Mouse (Mus musculus): Measurements from ENCODE around the gene Nhsl2.
"Not testable (repeated sequence)": the region's sequence is repeated elsewhere in the genome, so short reads cannot be mapped to it uniquely, and the experiment has no call there.

The Nhsl2 gene

DNA sequence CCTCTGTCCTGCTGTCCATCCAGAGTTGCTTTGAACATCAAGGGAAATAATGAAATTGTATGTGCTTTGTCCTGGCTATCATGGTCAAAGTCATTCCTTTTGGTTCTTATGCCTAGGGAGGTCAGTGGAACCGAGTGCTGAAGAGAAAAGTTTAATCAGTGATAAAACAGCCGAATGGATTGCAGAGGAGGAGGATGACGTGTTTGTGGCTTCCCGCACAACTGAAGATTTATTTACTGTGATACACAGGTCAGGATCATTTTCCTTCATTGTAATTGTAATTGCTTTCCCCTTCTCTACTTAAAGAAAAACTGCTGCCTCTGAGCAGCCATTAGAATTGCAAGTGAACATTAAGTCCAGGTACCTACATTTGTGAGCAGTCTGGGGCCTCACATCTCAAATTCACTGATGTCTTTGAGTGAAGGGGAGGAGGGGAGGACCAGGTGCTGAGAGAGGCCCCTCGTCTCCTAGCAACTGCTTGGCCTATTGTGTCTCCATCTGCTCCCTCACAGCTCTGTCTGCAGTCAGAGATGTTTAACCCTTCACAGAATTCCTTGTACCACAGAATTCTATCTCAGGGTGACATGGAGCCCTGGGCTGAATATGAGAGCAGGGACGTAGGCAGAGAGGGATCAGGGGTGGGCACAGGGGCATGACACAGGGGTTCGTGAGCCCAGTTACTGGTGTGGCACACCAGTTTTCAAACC lies 232.5 kb downstream of the Nhsl2 start:
- in situ Hi-C loops (cut with MboI, MseI) = no loop called here

DNA sequence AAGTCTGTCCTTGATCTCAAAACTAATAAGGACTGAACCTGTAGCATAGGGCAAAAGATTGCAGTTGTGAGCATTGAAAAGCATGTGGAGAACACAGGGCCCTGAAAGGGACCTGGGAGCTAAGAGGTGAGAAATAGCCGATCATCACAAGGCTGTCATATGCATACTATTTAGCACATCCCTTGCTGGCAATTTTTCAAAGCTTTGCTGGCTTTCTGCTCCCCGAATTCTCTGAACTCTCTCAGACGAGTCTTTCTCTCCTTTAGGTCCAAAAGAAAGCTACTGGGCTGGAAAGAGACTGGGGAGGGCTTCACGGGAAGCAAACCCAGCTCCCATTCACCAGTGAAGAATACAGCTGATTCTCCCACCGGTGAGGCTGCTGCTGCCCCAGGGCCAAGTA lies 233.2 kb downstream of the Nhsl2 start:
- in situ Hi-C loops (cut with MboI, MseI) = no loop called here

- in situ Hi-C loops (cut with MboI, MseI) = no loop called here
Measured at GRCm38 (mm10) chrX:102085798-102086443, 236.7 kb downstream of the Nhsl2 start.

- in situ Hi-C loops (cut with MboI, MseI) = no loop called here
Measured at GRCm38 (mm10) chrX:102090605-102091004, 241.4 kb downstream of the Nhsl2 start.

GRCm38 (mm10) chrX:102094381-102094904 lies 245.3 kb downstream of the Nhsl2 start:
- in situ Hi-C loops (cut with MboI, MseI) = no loop called here

DNA sequence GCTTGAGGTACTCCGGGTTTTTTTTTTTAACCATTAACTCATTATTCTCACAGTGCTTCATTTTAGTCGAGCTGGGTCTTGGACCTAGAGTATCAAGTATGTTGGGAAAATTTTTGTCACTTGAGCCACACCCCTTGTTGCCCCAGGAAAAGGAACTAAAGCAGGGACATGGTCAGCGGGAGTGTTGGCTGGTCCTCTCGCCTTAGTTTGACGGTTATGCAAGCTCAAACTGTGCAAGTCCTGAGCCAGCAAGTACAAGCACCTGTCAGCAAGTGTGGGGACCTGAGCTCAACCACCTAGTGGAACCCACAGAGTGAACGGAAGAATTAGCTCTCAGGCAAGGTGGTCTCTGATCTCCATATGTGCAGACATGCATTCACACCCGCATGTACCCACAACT lies 252.7 kb downstream of the Nhsl2 start:
- in situ Hi-C loops (cut with MboI, MseI) = no loop called here

DNA sequence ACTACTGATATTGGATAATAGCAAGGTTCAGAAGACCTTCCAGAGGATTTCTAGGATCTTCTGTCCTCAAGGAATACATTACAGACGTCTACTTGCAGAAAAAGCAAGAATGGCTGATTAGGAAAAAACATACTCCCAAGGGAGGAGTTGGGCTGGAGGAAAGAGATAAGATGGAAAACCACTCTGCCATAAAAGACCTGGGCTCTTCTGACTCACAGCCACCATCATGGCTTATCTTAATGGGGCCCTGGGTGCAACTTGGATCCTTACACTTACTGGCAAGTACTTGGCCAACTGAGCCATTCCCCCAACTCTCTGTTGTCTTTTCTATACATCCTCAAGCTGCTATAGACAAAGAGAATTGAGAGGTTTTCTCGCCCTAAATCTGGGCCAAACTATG lies 254.6 kb downstream of the Nhsl2 start:
- in situ Hi-C loops (cut with MboI, MseI) = not testable (repeated sequence)

GRCm38 (mm10) chrX:102109349-102109748 lies 260.2 kb downstream of the Nhsl2 start:
- in situ Hi-C loops (cut with MboI, MseI) = not testable (repeated sequence)

- in situ Hi-C loops (cut with MboI, MseI) = no loop called here
Measured at GRCm38 (mm10) chrX:102115676-102116075, 266.5 kb downstream of the Nhsl2 start.

DNA sequence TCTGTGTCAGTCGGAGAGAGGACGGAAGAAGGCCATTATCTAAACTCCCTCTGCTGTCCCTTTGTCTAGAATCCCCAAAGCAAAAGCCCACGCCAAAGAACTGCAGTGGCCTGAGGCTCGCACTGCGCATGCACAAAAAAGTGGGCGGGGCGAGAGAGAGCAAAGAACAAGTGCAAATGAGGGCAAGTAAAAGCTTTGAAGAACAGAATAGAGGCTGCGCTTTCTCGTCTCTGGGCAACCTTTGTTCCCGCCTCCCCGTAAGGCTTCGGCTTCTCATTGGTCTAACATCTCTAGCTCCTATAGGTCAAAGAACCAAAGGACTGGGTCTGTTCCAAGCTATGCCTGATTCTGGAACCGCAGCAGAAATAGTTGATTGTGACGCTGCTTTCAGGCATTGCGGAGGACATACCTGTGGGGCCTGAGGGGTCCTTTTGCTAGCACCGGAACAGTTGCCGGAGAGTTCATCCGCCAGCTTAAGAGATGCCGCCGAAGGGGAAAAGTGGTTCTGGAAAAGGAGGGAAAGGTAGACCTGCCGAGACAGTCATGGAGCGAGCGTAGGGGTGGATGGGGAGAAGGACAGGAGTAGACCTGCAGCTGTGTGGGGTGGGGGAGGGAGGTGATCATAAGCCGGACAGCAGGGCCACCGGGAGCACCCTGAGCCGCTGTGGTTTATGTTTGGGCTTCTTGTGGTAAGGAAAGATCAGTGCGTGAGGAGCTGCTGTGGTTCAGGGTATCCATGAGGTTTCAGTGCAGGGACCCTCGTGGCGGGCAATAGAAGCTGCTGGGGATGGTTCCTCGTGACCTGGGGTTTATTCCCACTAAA lies 270.1 kb downstream of the Nhsl2 start, which contains the start of gene Pin4:
TSS of gene Pin4 (plus strand) at position 406 of the 823 bp plus-strand sequence.
- in situ Hi-C loops (cut with MboI, MseI) = no loop called here

DNA sequence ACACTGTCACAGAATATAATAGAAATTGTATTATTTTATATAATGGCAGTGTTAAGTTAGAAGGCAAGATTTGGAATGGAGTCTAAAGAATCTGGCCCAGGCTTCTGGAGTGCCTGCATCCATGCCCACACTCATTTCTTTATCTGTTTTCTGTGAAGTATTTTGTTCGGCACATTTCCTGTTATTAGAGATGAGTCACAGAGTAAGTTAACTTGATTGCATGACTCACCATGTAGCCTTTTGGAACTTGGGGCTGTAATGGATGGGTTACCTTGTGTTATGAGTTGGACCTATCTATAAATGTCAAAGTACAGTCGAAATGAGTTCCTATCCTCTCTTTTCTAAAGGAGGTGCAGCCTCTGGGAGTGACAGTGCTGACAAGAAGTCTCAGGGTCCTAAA lies 272.1 kb downstream of the Nhsl2 start:
- in situ Hi-C loops (cut with MboI, MseI) = no loop called here

DNA sequence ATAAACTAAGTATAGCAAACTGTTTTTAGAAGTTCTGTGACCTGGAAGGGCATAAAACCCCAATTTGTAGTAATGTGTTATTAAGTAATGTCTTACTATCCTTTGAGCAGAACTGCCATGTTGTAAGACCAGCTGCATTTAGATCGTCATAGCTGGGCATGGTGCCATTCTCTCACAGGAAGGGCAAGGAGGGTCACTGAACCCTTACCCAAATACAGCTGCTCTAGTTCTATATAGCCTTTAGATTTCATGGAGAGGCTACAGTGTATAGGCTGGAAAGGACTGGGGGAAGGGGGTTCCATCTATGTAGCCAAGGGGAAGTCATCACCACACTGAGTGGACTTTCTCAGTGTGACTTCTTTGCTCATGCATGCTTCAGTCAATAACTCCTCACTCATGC lies 292.0 kb downstream of the Nhsl2 start:
- in situ Hi-C loops (cut with MboI, MseI) = no loop called here
